Mouse (Mus musculus) olfactory bulb, adult 2 months (tissue): ENCODE data around the gene Cltb.

Experiments
- CTCF ChIP-seq: fragments of 200-500 bp; IDR thresholded peaks from 2 replicates; pipeline ENCODE4 v1.5.1; 2012; ENCODE audit warnings: low read depth, mild to moderate bottlenecking, low read length, moderate library complexity; ENCODE audit not compliant: insufficient read depth
- POLR2A ChIP-seq: fragments of 200-500 bp; IDR thresholded peaks from 2 replicates; pipeline ENCODE4 v1.6.1; 2012; ENCODE audit warnings: mild to moderate bottlenecking, low read depth, low read length, moderate library complexity; ENCODE audit not compliant: insufficient read depth

GRCm38 (mm10) chr13:54582860-54583259, 28.3 kb downstream of the Cltb start:
- TF ChIP-seq CTCF (no peak), POLR2A (no peak)
